Mouse (Mus musculus) left cerebral cortex, adult 9 months (tissue): ENCODE results near the gene Lzic.
"Not testable (repeated sequence)": the region's sequence is repeated elsewhere in the genome, so short reads cannot be mapped to it uniquely, and the experiment has no call there.

Source experiments
- DNase-seq, 2 experiments: peaks; one replicate each; pipeline ENCODE4 v3.0.0; 2022; ENCODE audit warnings: low spot score in 2 of 2

The Lzic gene

GRCm38 (mm10) chr4:149485053-149485824, at the start of gene Lzic, which contains the start of gene Nmnat1:
Lzic (plus strand) TSS chr4:149485229.
Nmnat1 (minus strand) TSS chr4:149485202.
- peak; percentile 52 to 91 for DNase-seq

- DNase-seq = no peak
Observed at GRCm38 (mm10) chr4:149440576-149440975, 44.5 kb upstream of the Lzic start.

GRCm38 (mm10) chr4:149442436-149442835, 42.6 kb upstream of the Lzic start:
- DNase-seq = no peak

- no peak for DNase-seq
Observed at GRCm38 (mm10) chr4:149444465-149444864, 40.6 kb upstream of the Lzic start.

GRCm38 (mm10) chr4:149444964-149445701, 39.9 kb upstream of the Lzic start:
- DNase-seq = peak; percentile 65 to 85

GRCm38 (mm10) chr4:149445868-149446267, 39.2 kb upstream of the Lzic start:
- no peak for DNase-seq

- no peak for DNase-seq
Observed at GRCm38 (mm10) chr4:149446309-149446708, 38.7 kb upstream of the Lzic start.

GRCm38 (mm10) chr4:149450636-149451035, 34.4 kb upstream of the Lzic start:
- DNase-seq = no peak

GRCm38 (mm10) chr4:149453656-149454055, 31.4 kb upstream of the Lzic start:
- no peak for DNase-seq

GRCm38 (mm10) chr4:149454263-149454662, 30.8 kb upstream of the Lzic start:
- no peak for DNase-seq

- no peak for DNase-seq
Observed at GRCm38 (mm10) chr4:149454879-149455278, 30.1 kb upstream of the Lzic start, which contains the start of gene Rbp7. Rbp7 (minus strand) TSS chr4:149454978.

GRCm38 (mm10) chr4:149457163-149457562, 27.9 kb upstream of the Lzic start:
- not testable (repeated sequence) for DNase-seq

- DNase-seq = no peak
Observed at GRCm38 (mm10) chr4:149457831-149458430, 27.1 kb upstream of the Lzic start.

GRCm38 (mm10) chr4:149458526-149458925, 26.5 kb upstream of the Lzic start:
- no peak for DNase-seq

GRCm38 (mm10) chr4:149459425-149459824, 25.6 kb upstream of the Lzic start:
- DNase-seq = no peak

GRCm38 (mm10) chr4:149460475-149460874, 24.6 kb upstream of the Lzic start:
- not testable (repeated sequence) for DNase-seq

GRCm38 (mm10) chr4:149461579-149462304, 23.3 kb upstream of the Lzic start:
- DNase-seq = no peak

- no peak for DNase-seq
Observed at GRCm38 (mm10) chr4:149462305-149462971, 22.6 kb upstream of the Lzic start.

GRCm38 (mm10) chr4:149463435-149463950, 21.5 kb upstream of the Lzic start:
- DNase-seq = no peak

- DNase-seq = no peak
Observed at GRCm38 (mm10) chr4:149469557-149469956, 15.5 kb upstream of the Lzic start.

- DNase-seq = no peak
Observed at GRCm38 (mm10) chr4:149475096-149475495, 9.9 kb upstream of the Lzic start.
